Mouse (Mus musculus) ES-Bruce4 (cell line): ENCODE results near the gene Med21.

ENCODE experiments used
- CTCF ChIP-seq: IDR thresholded peaks from one replicate; pipeline ENCODE4 v1.8.1; 2011; ENCODE audit warnings: low read depth, low read length
- EP300 ChIP-seq: IDR thresholded peaks from 2 replicates; pipeline ENCODE4 v1.6.1; 2011; ENCODE audit warnings: low read depth, low read length; ENCODE audit not compliant: insufficient read depth
- POLR2A ChIP-seq: IDR thresholded peaks from one replicate; pipeline ENCODE4 v1.8.1; 2011; ENCODE audit warnings: low read length; ENCODE audit not compliant: insufficient read depth

DNA sequence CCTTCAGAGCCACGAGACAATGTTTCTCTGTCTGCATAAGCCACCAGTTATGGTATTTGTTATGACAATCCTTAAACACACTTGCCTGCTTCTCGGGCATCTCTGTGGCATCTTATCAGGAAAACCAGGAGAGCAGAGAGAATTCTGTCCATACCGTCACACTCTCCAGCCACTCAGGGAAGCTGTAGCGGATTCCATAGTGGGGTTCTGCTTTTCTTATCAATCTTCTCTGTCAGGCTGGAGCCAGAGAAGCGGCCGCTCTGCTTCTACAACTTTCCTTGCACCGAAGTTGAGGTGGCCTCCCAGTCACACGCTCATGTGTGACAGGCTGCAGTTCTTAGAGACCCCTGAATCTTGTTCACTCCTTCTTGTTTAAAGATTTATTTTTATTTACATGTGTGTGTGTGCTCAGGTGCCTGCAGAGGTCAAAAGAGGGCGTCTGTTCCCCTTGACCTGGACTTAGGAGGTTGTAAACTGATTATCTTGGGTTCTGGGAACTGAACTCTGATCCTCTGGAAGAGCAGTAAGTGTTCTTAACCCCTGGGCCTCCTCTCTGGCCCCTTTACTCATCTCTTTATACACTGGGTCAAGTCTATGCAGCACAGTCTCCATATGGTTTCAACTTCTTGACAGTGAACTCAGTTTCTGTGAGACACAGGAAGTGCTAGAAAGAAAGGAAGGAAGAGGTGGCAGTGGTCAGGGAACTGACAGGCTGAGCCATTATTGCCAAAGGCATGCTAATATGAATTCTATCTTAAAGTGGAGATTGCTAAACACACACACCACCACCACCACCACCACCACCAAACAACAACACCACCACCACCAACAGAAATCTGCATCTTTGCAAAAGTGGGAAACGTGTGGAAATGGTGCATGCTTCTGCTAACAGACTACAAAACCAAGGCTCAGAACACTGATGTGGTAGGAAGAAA, 36.1 kb downstream of the Med21 start:
- no peak for TF ChIP-seq POLR2A
- TF ChIP-seq CTCF: no peak
- no peak for TF ChIP-seq EP300
